13 mouse cellular contexts compared by ENCODE assay signal in the genomic region with DNA sequence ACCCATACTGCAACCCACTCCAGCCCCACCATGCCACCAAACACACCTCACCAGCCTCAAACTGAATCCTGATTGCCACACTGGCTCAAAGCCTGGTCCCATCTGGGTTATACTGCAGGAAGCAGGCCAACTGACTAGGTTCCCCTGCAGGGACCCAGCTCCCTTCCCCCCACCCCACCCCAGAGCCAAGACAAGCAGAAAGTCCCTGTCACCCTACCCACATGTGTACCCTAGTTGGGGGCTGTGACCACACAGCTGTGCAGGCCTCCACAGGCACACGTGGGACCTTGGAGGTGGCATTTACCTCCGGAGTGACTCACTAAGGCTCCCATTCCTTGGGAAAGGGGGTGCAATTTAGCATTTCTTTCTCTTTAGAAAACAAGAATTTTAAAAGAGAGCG. TPM values are rescaled to one million over a fixed set of nuclear protein-coding genes. Genes with fewer than 3 reads are reported as not detected.
DNase-seq lines count a peak whose midpoint lies in the region; ATAC-seq and TF ChIP-seq lines count a peak whose summit lies in the region.
"Had no signal": no experiment of that assay in that cellular context is flagged by ENCODE, and none has a peak within 500 bp of the region (broad histone marks: within the 10 kb centered on the region; RNA-seq: fewer than 3 reads in every experiment).

No protein-coding gene starts in this region.

- H3K9ac ChIP-seq in hindbrain, embryonic 12.5 days: no peak overlapping the region
- no peak overlapping the region for H3K9ac ChIP-seq in hindbrain, embryonic 14.5 days
- no peak overlapping the region for H3K9ac ChIP-seq in midbrain, postnatal 0 days (replicated peaks; ENCODE audit: low read length, poor library complexity, severe bottlenecking)
- no peak overlapping the region for H3K9ac ChIP-seq in midbrain, embryonic 14.5 days (replicated peaks; ENCODE audit: low read length)
- H3K9ac ChIP-seq in stomach, postnatal 0 days (ENCODE audit: low read length): no peak overlapping the region
- H3K9ac ChIP-seq: limb, embryonic 12.5 days had no signal

- no peak for TF ChIP-seq POLR2A in cerebellum, adult 2 months (IDR thresholded peaks at IDR 0.05; ENCODE audit: borderline replicate concordance, insufficient read depth, low read length)

- no peaks in the 10 kb centered on the region for H3K9me3 ChIP-seq in hindbrain, embryonic 12.5 days (replicated peaks)
- H3K9me3 ChIP-seq in hindbrain, embryonic 14.5 days (ENCODE audit: control insufficient read depth, low read length): no peaks in the 10 kb centered on the region
- H3K9me3 ChIP-seq in midbrain, postnatal 0 days (ENCODE audit: low read length): no peaks in the 10 kb centered on the region
- no peaks in the 10 kb centered on the region for H3K9me3 ChIP-seq in midbrain, embryonic 14.5 days (ENCODE audit: control insufficient read depth, low read length)
- H3K9me3 ChIP-seq in stomach, postnatal 0 days (ENCODE audit: control insufficient read depth, low read length): no peaks in the 10 kb centered on the region
- H3K9me3 ChIP-seq: limb, embryonic 12.5 days; megakaryocyte, embryonic 14.5 days had no signal

- H3K4me2 ChIP-seq in hindbrain, embryonic 12.5 days (replicated peaks): 0 out of 2 replicates have a peak overlapping the region, but pooled peaks have one; percentile 7
- no peak overlapping the region for H3K4me2 ChIP-seq in hindbrain, embryonic 14.5 days (replicated peaks)
- H3K4me2 ChIP-seq in midbrain, postnatal 0 days (ENCODE audit: low read depth, low read length, poor library complexity, severe bottlenecking): 0 out of 2 replicates have a peak overlapping the region, but pooled peaks have one; percentile 4
- no peak overlapping the region for H3K4me2 ChIP-seq in midbrain, embryonic 14.5 days (ENCODE audit: low read length)
- peak overlapping the region; percentile 30; the same call in 1 of the 2 replicates for H3K4me2 ChIP-seq in stomach, postnatal 0 days (replicated peaks; ENCODE audit: low read depth)

- ATAC-seq in hindbrain, embryonic 12.5 days (ENCODE audit: low FRiP score): no peak
- ATAC-seq in hindbrain, embryonic 14.5 days (ENCODE audit: low FRiP score): no peak
- no peak for ATAC-seq in midbrain, postnatal 0 days (ENCODE audit: low FRiP score)
- no peak for ATAC-seq in midbrain, embryonic 14.5 days (ENCODE audit: low FRiP score, low TSS enrichment)
- peak; percentile 8; the same call in 1 of the 2 replicates for ATAC-seq in stomach, postnatal 0 days (ENCODE audit: low FRiP score, low TSS enrichment)

- TF ChIP-seq CTCF in cerebellum, adult 2 months (IDR thresholded peaks at IDR 0.05; ENCODE audit: borderline replicate concordance, insufficient read depth, low read depth, low read length): no peak
- no peak for TF ChIP-seq CTCF in midbrain, postnatal 0 days (IDR thresholded peaks at IDR 0.05)
- TF ChIP-seq CTCF in stomach, postnatal 0 days (IDR thresholded peaks at IDR 0.05; ENCODE audit: low read depth): no peak

- H3K27me3 ChIP-seq in cerebellum, adult 2 months (ENCODE audit: control insufficient read depth, insufficient read depth, low read length): no peaks in the 10 kb centered on the region
- H3K27me3 ChIP-seq in hindbrain, embryonic 12.5 days: peaks cover 42% of the 10 kb centered on the region
- peaks cover 33% of the 10 kb centered on the region for H3K27me3 ChIP-seq in hindbrain, embryonic 14.5 days (ENCODE audit: control insufficient read depth, insufficient read depth, low read length)
- H3K27me3 ChIP-seq in midbrain, postnatal 0 days (ENCODE audit: insufficient read depth, low read length): no peaks in the 10 kb centered on the region
- peaks cover 14% of the 10 kb centered on the region for H3K27me3 ChIP-seq in midbrain, embryonic 14.5 days (ENCODE audit: control insufficient read depth, insufficient read depth, low read length)
- H3K27me3 ChIP-seq in stomach, postnatal 0 days (ENCODE audit: control insufficient read depth, insufficient read depth, low read length): no peaks in the 10 kb centered on the region

- TF ChIP-seq EP300 in stomach, postnatal 0 days (optimal IDR thresholded peaks at IDR 0.05): no peak

- no peaks in the 10 kb centered on the region for H3K36me3 ChIP-seq in hindbrain, embryonic 12.5 days
- H3K36me3 ChIP-seq in hindbrain, embryonic 14.5 days (replicated peaks; ENCODE audit: control insufficient read depth, insufficient read depth): no peaks in the 10 kb centered on the region
- H3K36me3 ChIP-seq in midbrain, postnatal 0 days (ENCODE audit: insufficient read depth, low read length): peaks cover 2% of the 10 kb centered on the region; the same call in 1 of the 2 replicates
- H3K36me3 ChIP-seq in midbrain, embryonic 14.5 days (ENCODE audit: control insufficient read depth, insufficient read depth, low read length): no peaks in the 10 kb centered on the region
- H3K36me3 ChIP-seq in stomach, postnatal 0 days (ENCODE audit: control insufficient read depth, insufficient read depth, low read length): no peaks in the 10 kb centered on the region
- H3K36me3 ChIP-seq: limb, embryonic 12.5 days had no signal

- H3K27ac ChIP-seq in cerebellum, adult 2 months (ENCODE audit: insufficient read depth, low read length): peak overlapping the region; percentile 85
- no peak overlapping the region for H3K27ac ChIP-seq in hindbrain, embryonic 12.5 days
- no peak overlapping the region for H3K27ac ChIP-seq in hindbrain, embryonic 14.5 days
- no peak overlapping the region for H3K27ac ChIP-seq in midbrain, postnatal 0 days (ENCODE audit: low read depth, low read length)
- no peak overlapping the region for H3K27ac ChIP-seq in midbrain, embryonic 14.5 days (replicated peaks; ENCODE audit: low read depth, low read length)
- H3K27ac ChIP-seq in stomach, postnatal 0 days (replicated peaks): peak overlapping the region; percentile 67
- H3K27ac ChIP-seq: limb, embryonic 12.5 days had no signal

- DNase-seq in cerebellum, adult 2 months: no peak
- DNase-seq in cerebellum, adult 9-10 months: no peak
- DNase-seq in hindbrain, embryonic 14.5 days (ENCODE audit: low spot score): no peak
- DNase-seq in midbrain, postnatal 0 days (ENCODE audit: low spot score): no peak
- no peak for DNase-seq in midbrain, embryonic 14.5 days
- no peak for DNase-seq in stomach, postnatal 0 days (ENCODE audit: low spot score)
- no peak for DNase-seq in layer of hippocampus, adult 9-10 months (ENCODE audit: low spot score)
- DNase-seq: forebrain, postnatal 0 days had no signal

- 40% methylated on average over 3 of the region's 3 CpGs for WGBS in cerebellum, adult 2 months
- WGBS in hindbrain, embryonic 12.5 days: 67% methylated on average over 3 of the region's 3 CpGs
- WGBS in hindbrain, embryonic 14.5 days: 75% methylated on average over 3 of the region's 3 CpGs
- 71% methylated on average over 3 of the region's 3 CpGs for WGBS in midbrain, postnatal 0 days
- WGBS in midbrain, embryonic 14.5 days: 61% methylated on average over 3 of the region's 3 CpGs
- WGBS in stomach, postnatal 0 days: 63% methylated on average over 3 of the region's 3 CpGs

- no peak overlapping the region for H3K4me3 ChIP-seq in cerebellum, adult 2 months (replicated peaks; ENCODE audit: insufficient read depth, low read depth, low read length)
- no peak overlapping the region for H3K4me3 ChIP-seq in hindbrain, embryonic 12.5 days
- no peak overlapping the region for H3K4me3 ChIP-seq in hindbrain, embryonic 14.5 days (replicated peaks; ENCODE audit: low read length)
- no peak overlapping the region for H3K4me3 ChIP-seq in midbrain, postnatal 0 days (ENCODE audit: low read depth, low read length)
- H3K4me3 ChIP-seq in midbrain, embryonic 14.5 days (replicated peaks; ENCODE audit: low read depth, low read length): no peak overlapping the region
- no peak overlapping the region for H3K4me3 ChIP-seq in stomach, postnatal 0 days (ENCODE audit: low read depth, low read length)
- H3K4me3 ChIP-seq: limb, embryonic 12.5 days; megakaryocyte, embryonic 14.5 days; myocyte had no signal

- H3K4me1 ChIP-seq in cerebellum, adult 2 months (ENCODE audit: control insufficient read depth, insufficient read depth, low read length): peaks cover 72% of the 10 kb centered on the region
- H3K4me1 ChIP-seq in hindbrain, embryonic 12.5 days: peaks cover 30% of the 10 kb centered on the region
- 0 out of 2 replicates have a peak, but pooled peaks cover 6% of the 10 kb centered on the region for H3K4me1 ChIP-seq in hindbrain, embryonic 14.5 days (replicated peaks; ENCODE audit: control insufficient read depth, insufficient read depth, low read length)
- H3K4me1 ChIP-seq in midbrain, postnatal 0 days (ENCODE audit: insufficient read depth, low read length): peaks cover 20% of the 10 kb centered on the region
- H3K4me1 ChIP-seq in midbrain, embryonic 14.5 days (ENCODE audit: control insufficient read depth, insufficient read depth, low read length): peaks cover 8% of the 10 kb centered on the region; the same call in 1 of the 2 replicates
- H3K4me1 ChIP-seq in stomach, postnatal 0 days (replicated peaks; ENCODE audit: control insufficient read depth, insufficient read depth): peaks cover 17% of the 10 kb centered on the region

RNA-seq across cellular contexts. Expression of a gene that starts 5.1 kb away (rescaled TPM):
- polyA plus RNA-seq in cerebellum, adult 2 months (2012; rRNA removed): 55.9 and 62.9 TPM in 2 replicates
- 1.1 and 1.8 TPM in 2 replicates for polyA plus RNA-seq in hindbrain, embryonic 12.5 days (2016; fragmentation: Nextera tagmentation; extraction: Ambion mirVana)
- 4.9 and 5.2 TPM in 2 replicates for polyA plus RNA-seq in hindbrain, embryonic 14.5 days (2014; fragmentation: Nextera tagmentation; extraction: Ambion mirVana)
- total RNA-seq in midbrain, postnatal 0 days (2014; rRNA removed): 29.6 and 33.0 TPM in 2 replicates
- polyA plus RNA-seq in midbrain, postnatal 0 days (2015; fragmentation: Nextera tagmentation; extraction: Ambion mirVana): 7.2 and 7.9 TPM in 2 replicates
- polyA plus RNA-seq in midbrain, embryonic 14.5 days (2014; fragmentation: Nextera tagmentation; extraction: Ambion mirVana): 4.0 and 5.0 TPM in 2 replicates
- 1.2 and 1.3 TPM in 2 replicates for polyA plus RNA-seq in stomach, postnatal 0 days (2015; fragmentation: Nextera tagmentation; extraction: Ambion mirVana)
- total RNA-seq: granulocyte monocyte progenitor cell, adult 5-6 weeks had no signal

Comparison
In these comparisons a context has a peak if more than half of its experiments do, and no peak if none do; other contexts are left out.
1. H3K4me2 ChIP-seq: peak in hindbrain, embryonic 12.5 days (single experiment), midbrain, postnatal 0 days (single experiment) and stomach, postnatal 0 days (single experiment); none in hindbrain, embryonic 14.5 days (single experiment) and midbrain, embryonic 14.5 days (single experiment).
2. H3K27ac ChIP-seq: peak in cerebellum, adult 2 months (single experiment) and stomach, postnatal 0 days (single experiment); none in hindbrain, embryonic 12.5 days (single experiment), hindbrain, embryonic 14.5 days (single experiment), midbrain, postnatal 0 days (single experiment) and midbrain, embryonic 14.5 days (single experiment).